Comparison of ENCODE assay signal across 13 mouse cellular contexts in genomic region chr8:84466932-84467331, GRCm38 (mm10).
DNase-seq lines count a peak whose midpoint lies in the region; ATAC-seq and TF ChIP-seq lines count a peak whose summit lies in the region.
"Had no signal": no experiment of that assay in that cellular context is flagged by ENCODE, and none has a peak within 500 bp of the region (broad histone marks: within the 10 kb centered on the region; RNA-seq: fewer than 3 reads in every experiment).

No protein-coding gene starts in this region.

- no peak for ATAC-seq in forebrain, embryonic 14.5 days
- ATAC-seq in forebrain, embryonic 11.5 days (replicated peaks; ENCODE audit: low FRiP score), result no peak
- no peak for ATAC-seq in midbrain, postnatal 0 days (ENCODE audit: low FRiP score)

- 43% methylated on average over 1 of the region's 1 CpGs for WGBS in forebrain, embryonic 14.5 days
- 72% methylated on average over 1 of the region's 1 CpGs for WGBS in forebrain, embryonic 11.5 days
- WGBS in midbrain, postnatal 0 days, result 69% methylated on average over 1 of the region's 1 CpGs

- no peaks in the 10 kb centered on the region for H3K4me1 ChIP-seq in forebrain, embryonic 14.5 days (ENCODE audit: control insufficient read depth, insufficient read depth, low read length)
- H3K4me1 ChIP-seq in forebrain, embryonic 11.5 days (replicated peaks; ENCODE audit: control insufficient read depth, insufficient read depth, low read length), result no peaks in the 10 kb centered on the region
- H3K4me1 ChIP-seq in midbrain, postnatal 0 days (ENCODE audit: insufficient read depth, low read length), result no peaks in the 10 kb centered on the region

- peak; percentile 35 for DNase-seq in forebrain, embryonic 14.5 days (ENCODE audit: low spot score)
- DNase-seq in forebrain, embryonic 11.5 days (ENCODE audit: low spot score), result no peak
- DNase-seq in left cerebral cortex, postnatal 14 days (ENCODE audit: low spot score in 2 of 2), result peak; percentile 19 to 38
- no peak for DNase-seq in left cerebral cortex, adult 2 months (ENCODE audit: extremely low spot score in 1 of 2, low spot score in 2 of 2)
- DNase-seq in cerebellum, adult 18-20 months, result peak; percentile 67 to 84
- peak; percentile 88 for DNase-seq in midbrain, postnatal 0 days (ENCODE audit: low spot score)
- no peak for DNase-seq in spleen, adult 18-20 months
- DNase-seq in urinary bladder, postnatal 4 days (ENCODE audit: low spot score in 2 of 2), result no peak
- DNase-seq: adrenal gland, postnatal 10 days; kidney, adult 18-20 months; kidney, postnatal 4 days; liver; lung, postnatal 10 days had no signal

- no peak overlapping the region for H3K27ac ChIP-seq in forebrain, embryonic 14.5 days (ENCODE audit: low read depth, low read length)
- H3K27ac ChIP-seq in forebrain, embryonic 11.5 days (ENCODE audit: low read depth, low read length), result no peak overlapping the region
- no peak overlapping the region for H3K27ac ChIP-seq in left cerebral cortex, adult 2 months
- H3K27ac ChIP-seq in midbrain, postnatal 0 days (ENCODE audit: low read depth, low read length), result 0 out of 2 replicates have a peak overlapping the region, but pooled peaks have one; percentile 18

- no peak overlapping the region for H3K4me3 ChIP-seq in forebrain, embryonic 14.5 days (ENCODE audit: low read depth, low read length)
- H3K4me3 ChIP-seq in forebrain, embryonic 11.5 days (ENCODE audit: low read depth, low read length), result no peak overlapping the region
- H3K4me3 ChIP-seq in left cerebral cortex, adult 2 months, result no peak overlapping the region
- no peak overlapping the region for H3K4me3 ChIP-seq in midbrain, postnatal 0 days (ENCODE audit: low read depth, low read length)

- no peak overlapping the region for H3K4me2 ChIP-seq in forebrain, embryonic 14.5 days (ENCODE audit: low read length)
- no peak overlapping the region for H3K4me2 ChIP-seq in forebrain, embryonic 11.5 days (ENCODE audit: low read depth, low read length, severe bottlenecking)
- H3K4me2 ChIP-seq in midbrain, postnatal 0 days (ENCODE audit: low read depth, low read length, poor library complexity, severe bottlenecking), result no peak overlapping the region

- H3K27me3 ChIP-seq in forebrain, embryonic 14.5 days (replicated peaks; ENCODE audit: control insufficient read depth, insufficient read depth, low read length), result no peaks in the 10 kb centered on the region
- no peaks in the 10 kb centered on the region for H3K27me3 ChIP-seq in forebrain, embryonic 11.5 days (ENCODE audit: control insufficient read depth, insufficient read depth, low read length)
- no peaks in the 10 kb centered on the region for H3K27me3 ChIP-seq in midbrain, postnatal 0 days (ENCODE audit: insufficient read depth, low read length)

- peaks cover 12% of the 10 kb centered on the region; the same call in 1 of the 2 replicates for H3K36me3 ChIP-seq in forebrain, embryonic 14.5 days (ENCODE audit: control insufficient read depth, insufficient read depth, low read length)
- peaks cover 5% of the 10 kb centered on the region; the same call in 1 of the 2 replicates for H3K36me3 ChIP-seq in forebrain, embryonic 11.5 days (ENCODE audit: control insufficient read depth, insufficient read depth, low read length)
- peaks cover 23% of the 10 kb centered on the region; the same call in 1 of the 2 replicates for H3K36me3 ChIP-seq in midbrain, postnatal 0 days (ENCODE audit: insufficient read depth, low read length)

- no peak for TF ChIP-seq CTCF in left cerebral cortex, adult 2 months (IDR thresholded peaks at IDR 0.05)
- no peak for TF ChIP-seq CTCF in midbrain, postnatal 0 days (IDR thresholded peaks at IDR 0.05)

- H3K9me3 ChIP-seq in forebrain, embryonic 14.5 days (replicated peaks; ENCODE audit: control insufficient read depth, low read length), result peaks cover 2% of the 10 kb centered on the region; the same call in 1 of the 2 replicates
- no peaks in the 10 kb centered on the region for H3K9me3 ChIP-seq in forebrain, embryonic 11.5 days (ENCODE audit: control insufficient read depth, low read length)
- H3K9me3 ChIP-seq in midbrain, postnatal 0 days (ENCODE audit: low read length), result no peaks in the 10 kb centered on the region

- H3K9ac ChIP-seq in forebrain, embryonic 14.5 days (ENCODE audit: low read length), result no peak overlapping the region
- no peak overlapping the region for H3K9ac ChIP-seq in forebrain, embryonic 11.5 days (ENCODE audit: low read length)
- H3K9ac ChIP-seq in midbrain, postnatal 0 days (replicated peaks; ENCODE audit: low read length, poor library complexity, severe bottlenecking), result no peak overlapping the region

- intact Hi-C loops in left cerebral cortex, postnatal 14 days (cut with DNase I), result no loop called here
- intact Hi-C loops in left cerebral cortex, adult 2 months (cut with DNase I), result no loop called here

Comparison
In these comparisons a context has a peak if more than half of its experiments do, and no peak if none do; other contexts are left out.
1. DNase-seq: peak in forebrain, embryonic 14.5 days (single experiment), left cerebral cortex, postnatal 14 days (2 of 2), cerebellum, adult 18-20 months (2 of 2) and midbrain, postnatal 0 days (single experiment); none in forebrain, embryonic 11.5 days (single experiment), left cerebral cortex, adult 2 months (0 of 2), spleen, adult 18-20 months (0 of 2) and urinary bladder, postnatal 4 days (0 of 2).